Mouse (Mus musculus) MEL-GATA-1-ER (cell line): ENCODE data around the gene Fbn1.
"Not testable (repeated sequence)": the region's sequence is repeated elsewhere in the genome, so short reads cannot be mapped to it uniquely, and the experiment has no call there.

Experiments
- DNase-seq: peaks from one replicate; pipeline ENCODE4 v3.0.0-alpha.2; 2012; ENCODE audit warnings: low read depth; ENCODE audit errors: extremely low read depth

Fbn1 gene

GRCm38 (mm10) chr2:125298841-125299240 is 209.0 kb downstream of the Fbn1 start:
- no peak for DNase-seq

GRCm38 (mm10) chr2:125295526-125295925 is 212.3 kb downstream of the Fbn1 start:
- DNase-seq: no peak

- DNase-seq: no peak
These were observed 213.8 kb downstream of the Fbn1 start for GRCm38 (mm10) chr2:125293969-125294491.

- DNase-seq: no peak
These were observed 215.2 kb downstream of the Fbn1 start for GRCm38 (mm10) chr2:125292616-125293015.

DNA sequence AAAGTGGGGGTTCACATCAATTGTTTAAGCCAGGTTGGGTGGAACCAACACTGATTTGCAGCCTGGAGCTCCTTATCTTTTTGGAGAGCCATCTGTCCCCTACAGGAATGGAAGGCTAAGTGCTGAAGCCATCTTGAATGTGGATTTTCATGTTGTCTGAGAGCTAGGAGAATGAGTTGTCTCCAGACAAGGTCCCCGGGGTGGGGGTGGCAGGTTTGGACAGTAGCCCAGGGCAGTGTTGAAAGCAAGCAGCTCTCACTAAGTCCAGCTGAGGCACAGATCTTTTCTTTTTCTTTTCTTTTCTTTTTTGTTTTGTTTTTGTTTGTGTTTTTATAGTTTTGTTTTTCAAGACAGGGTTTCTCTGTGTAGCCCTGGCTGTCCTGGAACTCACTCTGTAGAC is 216.7 kb downstream of the Fbn1 start:
- DNase-seq: no peak

DNA sequence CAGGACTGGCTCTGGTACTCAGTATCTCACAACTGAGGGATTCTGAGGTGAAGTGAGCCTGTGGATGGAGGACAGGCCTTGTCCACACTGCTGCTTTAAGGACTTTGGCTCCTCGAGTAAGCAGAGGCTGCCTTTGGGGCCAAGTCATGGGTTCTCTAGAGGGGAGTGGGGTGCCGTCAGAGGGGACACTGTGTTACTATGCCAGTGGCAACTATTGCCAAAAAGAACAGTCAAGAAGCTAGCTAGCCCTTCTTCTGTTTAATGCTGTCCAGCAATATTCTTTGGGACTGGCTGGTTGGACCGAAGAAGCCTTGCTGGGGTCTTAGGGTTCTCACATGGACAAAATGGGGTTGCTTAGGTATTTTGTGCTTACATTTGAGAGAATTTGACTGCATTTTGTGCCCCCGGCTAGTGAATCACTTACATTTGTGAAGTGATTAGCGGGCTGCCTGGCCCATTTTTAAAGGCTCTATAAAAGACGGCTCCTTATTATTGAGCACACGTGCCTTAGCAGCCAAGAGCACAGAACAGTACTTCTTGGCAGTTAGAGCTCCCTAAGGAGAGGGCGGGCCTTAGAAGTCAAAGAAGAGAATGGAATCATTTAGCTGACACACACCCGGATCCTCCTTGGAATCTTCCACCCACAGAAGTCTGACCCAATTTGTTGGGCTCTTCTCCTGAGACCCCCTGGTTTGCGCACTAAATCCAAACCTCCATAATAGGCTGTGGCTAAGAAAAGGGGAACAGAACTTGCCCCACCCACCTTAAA is 217.4 kb downstream of the Fbn1 start:
- no peak for DNase-seq

DNA sequence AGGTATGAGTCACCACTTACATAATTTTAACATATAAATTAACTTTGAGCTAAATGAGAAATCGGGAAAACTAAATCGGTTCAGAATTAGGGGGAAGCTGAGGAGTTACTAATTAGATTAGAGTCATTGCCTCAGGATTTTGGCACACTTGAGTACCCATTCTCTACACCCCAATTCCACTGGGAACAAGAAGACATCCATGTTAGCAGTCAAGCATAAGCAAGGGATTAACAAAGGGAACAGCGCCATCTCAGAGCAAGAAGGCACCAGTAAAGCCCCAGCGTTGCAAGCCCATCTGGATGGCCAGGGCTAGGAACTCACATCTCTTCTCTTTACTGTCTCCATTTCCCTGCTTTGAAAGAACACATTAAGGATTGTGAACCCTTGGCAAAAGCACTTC is 222.0 kb downstream of the Fbn1 start:
- DNase-seq: no peak

- no peak for DNase-seq
These were observed 225.2 kb downstream of the Fbn1 start for GRCm38 (mm10) chr2:125282334-125283206.

- DNase-seq: not testable (repeated sequence)
These were observed 227.8 kb downstream of the Fbn1 start for GRCm38 (mm10) chr2:125279995-125280394.

DNA sequence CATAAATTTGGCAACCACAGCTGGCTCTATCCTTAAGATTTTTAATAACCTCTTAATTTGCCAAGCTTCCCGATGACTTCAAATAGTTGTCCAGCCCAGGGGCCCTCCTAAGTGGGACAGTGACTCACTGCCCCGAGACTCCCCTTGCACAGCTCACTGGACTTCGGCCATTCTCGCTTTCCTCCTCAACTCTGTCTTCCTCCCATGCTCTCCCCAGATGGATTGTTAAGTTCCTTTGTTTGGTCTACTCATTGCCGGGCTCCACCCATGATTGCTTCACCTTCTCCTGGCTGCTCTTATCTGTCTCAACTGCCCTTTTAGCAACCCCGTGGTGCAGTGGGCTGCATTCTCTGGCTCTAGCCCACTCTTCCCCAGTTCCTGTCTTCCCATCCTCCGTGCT is 229.3 kb downstream of the Fbn1 start:
- DNase-seq: no peak

GRCm38 (mm10) chr2:125276692-125277091 is 231.1 kb downstream of the Fbn1 start:
- no peak for DNase-seq

GRCm38 (mm10) chr2:125275617-125276016 is 232.2 kb downstream of the Fbn1 start:
- DNase-seq: no peak

DNA sequence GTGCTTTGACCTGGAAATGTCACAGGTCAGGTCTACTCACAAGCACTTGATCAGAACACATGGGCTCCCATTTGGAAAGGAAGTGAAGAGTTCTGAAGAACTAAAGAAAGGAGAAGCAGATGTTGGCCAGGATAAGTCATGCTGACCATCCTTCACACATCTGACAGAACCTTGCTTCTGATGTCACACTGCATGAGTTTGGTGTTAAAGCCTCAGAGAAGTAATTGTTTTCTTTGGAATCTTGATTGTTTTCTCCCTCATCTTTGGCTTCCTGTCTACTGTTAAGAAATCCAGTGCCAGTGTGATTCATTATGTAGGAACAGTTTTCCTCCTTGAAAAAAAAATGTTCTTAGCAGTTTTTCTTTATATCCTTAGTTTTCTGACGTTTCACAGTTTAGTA is 238.9 kb downstream of the Fbn1 start:
- no peak for DNase-seq

- DNase-seq: no peak
These were observed 244.0 kb downstream of the Fbn1 start for GRCm38 (mm10) chr2:125263753-125264152.

- DNase-seq: no peak
These were observed 244.7 kb downstream of the Fbn1 start for GRCm38 (mm10) chr2:125263056-125263455.

GRCm38 (mm10) chr2:125260326-125260725 is 247.5 kb downstream of the Fbn1 start:
- no peak for DNase-seq

- DNase-seq: no peak
These were observed 248.3 kb downstream of the Fbn1 start for GRCm38 (mm10) chr2:125259230-125260120.

DNA sequence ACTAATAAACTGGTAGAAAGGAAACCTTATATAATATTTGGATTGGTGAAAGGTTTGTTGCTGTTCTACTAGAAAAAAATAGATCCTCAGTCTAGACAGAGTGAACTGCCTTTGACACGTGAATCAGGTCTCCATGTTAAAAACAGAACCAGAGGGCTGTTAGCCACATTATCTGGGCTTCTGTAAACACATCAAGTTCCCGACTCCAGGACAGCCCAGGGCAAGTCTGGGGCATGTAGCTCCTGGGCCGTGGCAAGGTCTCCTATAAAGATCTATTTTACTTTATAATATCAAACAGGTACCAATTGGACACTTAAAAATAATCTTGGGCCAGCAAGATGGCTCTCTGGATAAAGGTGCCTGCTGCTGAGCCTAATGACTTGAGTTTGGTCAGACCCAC is 251.9 kb downstream of the Fbn1 start:
- no peak for DNase-seq

DNA sequence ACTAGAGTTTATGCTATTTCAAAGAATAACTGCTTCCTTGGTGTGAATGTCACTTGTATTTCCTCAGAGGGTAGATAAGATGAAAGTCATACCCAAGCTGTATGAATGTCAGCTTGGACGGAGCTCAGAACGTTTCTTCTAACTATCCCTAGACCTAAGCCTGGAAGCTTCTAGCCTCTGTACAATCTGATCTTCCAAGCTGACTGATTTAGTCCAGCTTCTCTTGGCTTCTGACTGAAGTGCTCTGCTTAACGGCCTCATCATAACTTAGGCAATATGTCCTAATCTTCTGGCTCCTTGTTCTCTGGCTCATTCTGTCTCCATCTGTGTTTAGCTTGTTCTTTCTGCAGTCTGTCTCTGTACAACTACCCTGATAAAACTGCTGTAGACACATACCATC is 253.2 kb downstream of the Fbn1 start:
- no peak for DNase-seq

- no peak for DNase-seq
These were observed 254.1 kb downstream of the Fbn1 start for GRCm38 (mm10) chr2:125253699-125254098.

DNA sequence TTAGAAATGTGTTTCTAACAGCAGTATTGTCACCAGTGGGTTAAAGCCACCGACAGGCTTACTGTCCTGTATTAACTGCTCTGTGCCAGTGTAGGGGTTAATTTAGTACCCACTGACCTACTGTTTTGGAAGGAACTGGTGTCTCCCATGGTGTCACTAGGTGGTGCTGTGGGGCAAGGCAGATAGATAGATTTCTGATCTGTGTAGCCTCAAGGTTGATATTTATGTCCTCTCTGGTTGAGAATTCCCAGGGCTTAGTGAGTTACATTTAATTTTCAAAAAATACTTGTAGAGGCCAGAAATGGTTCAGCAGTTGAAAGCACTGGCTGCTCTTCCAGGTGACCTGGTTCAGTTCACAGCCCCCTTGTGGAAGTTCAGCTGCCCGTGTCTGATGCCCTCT is 255.5 kb downstream of the Fbn1 start:
- DNase-seq: no peak
